Mouse (Mus musculus): ENCODE results near the gene Lmod1. TPM values are rescaled to one million over a fixed set of nuclear protein-coding genes. Genes with fewer than 3 reads are reported as not detected.

Lmod1 gene
- total and polyA plus RNA-seq, 3 experiments: not detected

GRCm38 (mm10) chr1:135351953-135352352 lies 27.3 kb downstream of the Lmod1 start:
- no peak for DNase-seq (ENCODE audit: extremely low read depth)
- Histone ChIP-seq H3K9ac (ENCODE audit: insufficient read depth, low read depth) (no peak overlapping the region), H3K27ac (ENCODE audit: insufficient read depth, low read depth) (no peak overlapping the region), H3K4me3 (replicated peaks in 1 of 3; ENCODE audit: low read depth in 2 of 3, low read length in 2 of 3, poor library complexity in 1 of 3) (no peak overlapping the region), H3K4me2 (ENCODE audit: insufficient read depth, low read depth, poor library complexity, severe bottlenecking) (no peak overlapping the region), H3K27me3 (replicated peaks) (peaks cover 3% of the 10 kb centered on the region), H3K9me3 (replicated peaks; ENCODE audit: low read length) (peaks cover 2% of the 10 kb centered on the region), H3K4me1 (ENCODE audit: control insufficient read depth in 1 of 2, insufficient read depth in 2 of 2) (peaks cover 11 to 17% of the 10 kb centered on the region in 2 experiments), H3K36me3 (replicated peaks in 1 of 2; ENCODE audit: control insufficient read depth in 1 of 2, insufficient read depth in 1 of 2, low read length in 1 of 2) (no peaks in the 10 kb centered on the region), H3K79me2 (replicated peaks; ENCODE audit: control insufficient read depth, extremely low read depth, insufficient read depth, poor library complexity, severe bottlenecking) (no peaks in the 10 kb centered on the region)
- dilution Hi-C loops (cut with MboI; ENCODE audit: extremely low pct_ligation_motif_present, extremely low pct_unique_long_range_greater_than_20kb, low sequenced_read_pairs) (no loop called here), in situ Hi-C loops (cut with MboI; ENCODE audit: low pct_ligation_motif_present, low pct_unique_long_range_greater_than_20kb, low sequenced_read_pairs) (no loop called here)
- TF ChIP-seq CHD2 (IDR thresholded peaks at IDR 0.05; ENCODE audit: low read length) (no peak), KAT2A (IDR thresholded peaks at IDR 0.05; ENCODE audit: insufficient replicate concordance, low read length) (no peak), E2F4 (IDR thresholded peaks at IDR 0.05; ENCODE audit: insufficient replicate concordance, low read depth, low read length) (no peak), GABPA (IDR thresholded peaks at IDR 0.05; ENCODE audit: insufficient replicate concordance, low read depth, low read length) (no peak), USF2 (conservative IDR thresholded peaks at IDR 0.05; ENCODE audit: low read depth, low read length) (no peak), MAFK (IDR thresholded peaks at IDR 0.05; ENCODE audit: insufficient replicate concordance, low read length) (no peak)

- in situ Hi-C loops (cut with MboI; ENCODE audit: low pct_ligation_motif_present, low pct_unique_long_range_greater_than_20kb, low sequenced_read_pairs): no loop called here
- Histone ChIP-seq H3K27me3 (replicated peaks) (peaks cover 3% of the 10 kb centered on the region), H3K4me1 (ENCODE audit: control insufficient read depth in 1 of 2, insufficient read depth in 2 of 2) (peaks cover 6 to 20% of the 10 kb centered on the region in 2 experiments; a peak in 3 of 4 replicates), H3K9me3 (replicated peaks; ENCODE audit: low read length) (peaks cover 6% of the 10 kb centered on the region), H3K4me2 (ENCODE audit: insufficient read depth, low read depth, poor library complexity, severe bottlenecking) (no peak overlapping the region), H3K27ac (ENCODE audit: insufficient read depth, low read depth) (no peak overlapping the region), H3K79me2 (replicated peaks; ENCODE audit: control insufficient read depth, extremely low read depth, insufficient read depth, poor library complexity, severe bottlenecking) (no peaks in the 10 kb centered on the region), H3K4me3 (replicated peaks in 1 of 3; ENCODE audit: low read depth in 2 of 3, low read length in 2 of 3, poor library complexity in 1 of 3) (no peak overlapping the region), H3K9ac (ENCODE audit: insufficient read depth, low read depth) (no peak overlapping the region), H3K36me3 (replicated peaks in 1 of 2; ENCODE audit: control insufficient read depth in 1 of 2, insufficient read depth in 1 of 2, low read length in 1 of 2) (no peaks in the 10 kb centered on the region)
- no peak for TF ChIP-seq RCOR1 (conservative IDR thresholded peaks at IDR 0.05; ENCODE audit: low read depth, low read length)
- no peak for TF ChIP-seq SIN3A (IDR thresholded peaks at IDR 0.05; ENCODE audit: low read length)
- no peak for TF ChIP-seq E2F4 (IDR thresholded peaks at IDR 0.05; ENCODE audit: insufficient replicate concordance, low read depth, low read length)
- TF ChIP-seq UBTF (IDR thresholded peaks at IDR 0.05; ENCODE audit: low read depth, low read length): no peak
- TF ChIP-seq TCF12 (IDR thresholded peaks at IDR 0.05; ENCODE audit: low read depth, low read length): no peak
- TF ChIP-seq USF2 (conservative IDR thresholded peaks at IDR 0.05; ENCODE audit: low read depth, low read length): no peak
- DNase-seq (ENCODE audit: extremely low read depth): no peak
- dilution Hi-C loops (cut with MboI; ENCODE audit: extremely low pct_ligation_motif_present, extremely low pct_unique_long_range_greater_than_20kb, low sequenced_read_pairs): no loop called here
Observed at GRCm38 (mm10) chr1:135359071-135359470, 34.5 kb downstream of the Lmod1 start.

- Histone ChIP-seq H3K79me2 (replicated peaks; ENCODE audit: control insufficient read depth, extremely low read depth, insufficient read depth, poor library complexity, severe bottlenecking) (no peaks in the 10 kb centered on the region), H3K9ac (ENCODE audit: insufficient read depth, low read depth) (no peak overlapping the region), H3K9me3 (replicated peaks; ENCODE audit: low read length) (peaks cover 6% of the 10 kb centered on the region), H3K4me2 (ENCODE audit: insufficient read depth, low read depth, poor library complexity, severe bottlenecking) (no peak overlapping the region), H3K27me3 (replicated peaks) (no peaks in the 10 kb centered on the region), H3K4me1 (ENCODE audit: control insufficient read depth in 1 of 2, insufficient read depth in 2 of 2) (peaks cover 6 to 20% of the 10 kb centered on the region in 2 experiments; a peak in 3 of 4 replicates), H3K4me3 (replicated peaks in 1 of 3; ENCODE audit: low read depth in 2 of 3, low read length in 2 of 3, poor library complexity in 1 of 3) (no peak overlapping the region), H3K27ac (ENCODE audit: insufficient read depth, low read depth) (no peak overlapping the region), H3K36me3 (replicated peaks in 1 of 2; ENCODE audit: control insufficient read depth in 1 of 2, insufficient read depth in 1 of 2, low read length in 1 of 2) (no peaks in the 10 kb centered on the region)
- dilution Hi-C loops (cut with MboI; ENCODE audit: extremely low pct_ligation_motif_present, extremely low pct_unique_long_range_greater_than_20kb, low sequenced_read_pairs) (no loop called here), in situ Hi-C loops (cut with MboI; ENCODE audit: low pct_ligation_motif_present, low pct_unique_long_range_greater_than_20kb, low sequenced_read_pairs) (no loop called here)
- no peak for DNase-seq (ENCODE audit: extremely low read depth)
- TF ChIP-seq ZKSCAN1 (IDR thresholded peaks at IDR 0.05; ENCODE audit: borderline replicate concordance, low read depth, low read length) (no peak), TCF12 (IDR thresholded peaks at IDR 0.05; ENCODE audit: low read depth, low read length) (no peak), EP300 (IDR thresholded peaks at IDR 0.05; ENCODE audit: low read length) (no peak), MAFK (IDR thresholded peaks at IDR 0.05; ENCODE audit: insufficient replicate concordance, low read length) (no peak), POLR2A (IDR thresholded peaks at IDR 0.05; ENCODE audit: low read depth, low read length) (no peak), E2F4 (IDR thresholded peaks at IDR 0.05; ENCODE audit: insufficient replicate concordance, low read depth, low read length) (no peak), USF2 (conservative IDR thresholded peaks at IDR 0.05; ENCODE audit: low read depth, low read length) (no peak), HCFC1 (IDR thresholded peaks at IDR 0.05; ENCODE audit: low read depth, low read length) (no peak), ZMIZ1 (IDR thresholded peaks at IDR 0.05; ENCODE audit: low read depth, low read length) (no peak), SMC3 (IDR thresholded peaks at IDR 0.05; ENCODE audit: low read depth, low read length) (no peak), PAX5 (IDR thresholded peaks at IDR 0.05; ENCODE audit: low read length) (no peak), RCOR1 (conservative IDR thresholded peaks at IDR 0.05; ENCODE audit: low read depth, low read length) (no peak), JUN (IDR thresholded peaks at IDR 0.05; ENCODE audit: insufficient read depth, low read depth, low read length) (no peak), JUND (conservative IDR thresholded peaks at IDR 0.05; ENCODE audit: low read depth, low read length) (no peak), MYC (IDR thresholded peaks at IDR 0.05; ENCODE audit: low read depth, low read length) (no peak), POLR2AphosphoS2 (IDR thresholded peaks at IDR 0.05; ENCODE audit: low read depth, low read length) (no peak), MAZ (IDR thresholded peaks at IDR 0.05; ENCODE audit: low read depth, low read length) (no peak), TBP (conservative IDR thresholded peaks at IDR 0.05; ENCODE audit: low read depth, low read length) (no peak)
Observed at GRCm38 (mm10) chr1:135361491-135361890, 36.9 kb downstream of the Lmod1 start.

Measured in CH12.LX (cell line).